ENCODE assay signal across 8 mouse cellular contexts in genomic region chr13:23532262-23533075, GRCm38 (mm10). TPM values are rescaled to one million over a fixed set of nuclear protein-coding genes. Genes with fewer than 3 reads are reported as not detected.
DNase-seq lines count a peak whose midpoint lies in the region; ATAC-seq and TF ChIP-seq lines count a peak whose summit lies in the region.

No protein-coding gene starts in this region.

- no peaks in the 10 kb centered on the region for H3K9me3 ChIP-seq in forebrain, embryonic 15.5 days
- H3K9me3 ChIP-seq in liver, embryonic 15.5 days (replicated peaks) = no peaks in the 10 kb centered on the region

- peak overlapping the region; percentile 82 for H3K4me2 ChIP-seq in forebrain, embryonic 15.5 days (replicated peaks)
- H3K4me2 ChIP-seq in liver, embryonic 15.5 days = peak overlapping the region; percentile 78

- H3K79me2 ChIP-seq in heart, adult 2 months (replicated peaks; ENCODE audit: control insufficient read depth, insufficient read depth, low read length) = no peaks in the 10 kb centered on the region

- H3K9ac ChIP-seq in heart, adult 2 months (ENCODE audit: low read depth, low read length) = no peak overlapping the region
- peak overlapping the region; percentile 78 for H3K9ac ChIP-seq in forebrain, embryonic 15.5 days (replicated peaks)
- peak overlapping the region; percentile 75 for H3K9ac ChIP-seq in liver, embryonic 15.5 days

- peak overlapping the region; percentile 97; the same call in 1 of the 2 replicates for H3K27ac ChIP-seq in heart, adult 2 months
- peak overlapping the region; percentile 99 for H3K27ac ChIP-seq in forebrain, embryonic 15.5 days (replicated peaks)
- peak overlapping the region; percentile 98 for H3K27ac ChIP-seq in liver, embryonic 15.5 days (replicated peaks)

- peaks cover 14% of the 10 kb centered on the region for H3K36me3 ChIP-seq in heart, adult 2 months (ENCODE audit: control insufficient read depth, insufficient read depth, low read length)
- H3K36me3 ChIP-seq in forebrain, embryonic 15.5 days = no peaks in the 10 kb centered on the region
- no peaks in the 10 kb centered on the region for H3K36me3 ChIP-seq in liver, embryonic 15.5 days (replicated peaks)

- H3K4me1 ChIP-seq in heart, adult 2 months (ENCODE audit: control insufficient read depth, insufficient read depth, low read length) = peaks cover 4% of the 10 kb centered on the region
- peaks cover 59% of the 10 kb centered on the region for H3K4me1 ChIP-seq in forebrain, embryonic 15.5 days
- peaks cover 38% of the 10 kb centered on the region for H3K4me1 ChIP-seq in liver, embryonic 15.5 days (replicated peaks)

- 22% methylated on average over 9 of the region's 9 CpGs for WGBS in heart, adult 2 months
- 14% methylated on average over 9 of the region's 9 CpGs for WGBS in forebrain, embryonic 15.5 days
- WGBS in liver, embryonic 15.5 days (ENCODE audit: insufficient replicate concordance) = 14% methylated on average over 9 of the region's 9 CpGs

- intact Hi-C loops in heart, adult 2 months (cut with DNase I) = loop anchor here (5.0 kb wide), 2 partner anchors 90 to 210 kb away; partner anchors contain the start of genes Hist1h1e and Hist1h2be
- intact Hi-C loops in left cerebral cortex, postnatal 4 days (cut with DNase I) = no loop called here

- no peak for DNase-seq in heart, adult 2 months
- DNase-seq in heart, adult 9 months (ENCODE audit: low spot score in 2 of 2) = no peak
- DNase-seq in CD4-positive helper T cell, adult 2 months (ENCODE audit: low read depth, low spot score) = peak; percentile 20
- no peak for DNase-seq in natural killer cell, adult 2 months (ENCODE audit: low spot score in 2 of 2)
- DNase-seq in left cerebral cortex, postnatal 4 days = no peak
- DNase-seq in gastrocnemius, adult 18-20 months (ENCODE audit: low spot score) = no peak

- no peak for ATAC-seq in forebrain, embryonic 15.5 days (replicated peaks)
- ATAC-seq in liver, embryonic 15.5 days (ENCODE audit: insufficient read depth) = no peak

- peak overlapping the region; percentile 86 for H3K4me3 ChIP-seq in heart, adult 2 months
- H3K4me3 ChIP-seq in forebrain, embryonic 15.5 days = peak overlapping the region; percentile 58
- peak overlapping the region; percentile 66 for H3K4me3 ChIP-seq in liver, embryonic 15.5 days (replicated peaks)

- TF ChIP-seq EP300 in heart, adult 2 months (IDR thresholded peaks at IDR 0.05; ENCODE audit: insufficient read depth, low read depth, low read length) = no peak

- TF ChIP-seq CTCF in heart, adult 2 months (IDR thresholded peaks at IDR 0.05) = no peak

- no peaks in the 10 kb centered on the region for H3K27me3 ChIP-seq in heart, adult 2 months (ENCODE audit: control insufficient read depth, insufficient read depth, low read length)
- no peaks in the 10 kb centered on the region for H3K27me3 ChIP-seq in forebrain, embryonic 15.5 days
- no peaks in the 10 kb centered on the region for H3K27me3 ChIP-seq in liver, embryonic 15.5 days

- TF ChIP-seq POLR2A in heart, adult 2 months (IDR thresholded peaks at IDR 0.05; ENCODE audit: insufficient read depth, low read depth, low read length) = no peak

RNA-seq across cellular contexts. Expression of gene Hist1h2af, which starts 1.2 kb away (rescaled TPM):
- 1 to 10 TPM; 4.4 to 9.8 TPM for total RNA-seq in heart, adult 2 months (2021)
- polyA plus RNA-seq in heart, adult 2 months (2012; rRNA removed) = 1.9 and 2.0 TPM in 2 replicates
- polyA plus RNA-seq in forebrain, embryonic 15.5 days (2015; fragmentation: Nextera tagmentation; extraction: Ambion mirVana) = 2.8 and 6.7 TPM in 2 replicates
- polyA plus RNA-seq in liver, embryonic 15.5 days (2015; fragmentation: Nextera tagmentation; extraction: Ambion mirVana) = 8.3 and 9.7 TPM in 2 replicates
- total RNA-seq in left cerebral cortex, postnatal 4 days (2021) = 10 to 100 TPM; 74.6 to 86.0 TPM
- total RNA-seq in gastrocnemius, adult 18-20 months (2021) = 1 to 10 TPM in 1 of 2 experiments, under 1 TPM in 1; 0.73 to 1.9 TPM

RNA-seq across cellular contexts. Expression of gene Hist1h4h, which starts 1.6 kb away (rescaled TPM):
- 100 to 1,000 TPM; 212 to 239 TPM for total RNA-seq in heart, adult 2 months (2021)
- polyA plus RNA-seq in heart, adult 2 months (2012; rRNA removed) = 53.1 and 61.9 TPM in 2 replicates
- polyA plus RNA-seq in forebrain, embryonic 15.5 days (2015; fragmentation: Nextera tagmentation; extraction: Ambion mirVana) = 4.9 and 6.0 TPM in 2 replicates
- 4.6 and 7.0 TPM in 2 replicates for polyA plus RNA-seq in liver, embryonic 15.5 days (2015; fragmentation: Nextera tagmentation; extraction: Ambion mirVana)
- total RNA-seq in left cerebral cortex, postnatal 4 days (2021) = 100 to 1,000 TPM; 441 to 470 TPM
- total RNA-seq in gastrocnemius, adult 18-20 months (2021) = 100 to 1,000 TPM; 149 to 163 TPM

RNA-seq across cellular contexts. Expression of gene Hist1h3g, which starts 2.8 kb away (rescaled TPM):
- 1 to 10 TPM in 1 of 2 experiments, under 1 TPM in 1; 0.94 to 2.1 TPM for total RNA-seq in heart, adult 2 months (2021)
- polyA plus RNA-seq in heart, adult 2 months (2012; rRNA removed) = 0.80 and 1.8 TPM in 2 replicates
- polyA plus RNA-seq in forebrain, embryonic 15.5 days (2015; fragmentation: Nextera tagmentation; extraction: Ambion mirVana) = 2.7 and 3.4 TPM in 2 replicates
- polyA plus RNA-seq in liver, embryonic 15.5 days (2015; fragmentation: Nextera tagmentation; extraction: Ambion mirVana) = 9.4 and 11.7 TPM in 2 replicates
- 10 to 100 TPM; 22.0 to 28.6 TPM for total RNA-seq in left cerebral cortex, postnatal 4 days (2021)
- total RNA-seq in gastrocnemius, adult 18-20 months (2021) = under 1 TPM; 0.55 to 0.57 TPM

RNA-seq across cellular contexts. Expression of gene Hist1h2bh, which starts 10.7 kb away (rescaled TPM):
- total RNA-seq in heart, adult 2 months (2021) = 1 to 10 TPM; 1.1 to 1.2 TPM
- 0.29 and 0.61 TPM in 2 replicates for polyA plus RNA-seq in heart, adult 2 months (2012; rRNA removed)
- polyA plus RNA-seq in forebrain, embryonic 15.5 days (2015; fragmentation: Nextera tagmentation; extraction: Ambion mirVana) = 0.37 and 0.59 TPM in 2 replicates
- 1.5 and 1.6 TPM in 2 replicates for polyA plus RNA-seq in liver, embryonic 15.5 days (2015; fragmentation: Nextera tagmentation; extraction: Ambion mirVana)
- total RNA-seq in left cerebral cortex, postnatal 4 days (2021) = 1 to 10 TPM; 4.5 to 6.1 TPM
- total RNA-seq in gastrocnemius, adult 18-20 months (2021) = 1 to 10 TPM; 1.0 to 1.1 TPM

RNA-seq across cellular contexts. Expression of gene Hist1h3f, which starts 11.4 kb away (rescaled TPM):
- 1 to 10 TPM; 5.1 to 5.5 TPM for total RNA-seq in heart, adult 2 months (2021)
- polyA plus RNA-seq in heart, adult 2 months (2012; rRNA removed) = 0.94 and 1.1 TPM in 2 replicates
- 0.46 and 0.94 TPM in 2 replicates for polyA plus RNA-seq in forebrain, embryonic 15.5 days (2015; fragmentation: Nextera tagmentation; extraction: Ambion mirVana)
- polyA plus RNA-seq in liver, embryonic 15.5 days (2015; fragmentation: Nextera tagmentation; extraction: Ambion mirVana) = 0.99 and 1.4 TPM in 2 replicates
- total RNA-seq in left cerebral cortex, postnatal 4 days (2021) = 10 to 100 TPM; 42.2 to 44.0 TPM
- total RNA-seq in gastrocnemius, adult 18-20 months (2021) = 1 to 10 TPM; 3.0 to 4.8 TPM

Comparison
In these comparisons a context has a peak if more than half of its experiments do, and no peak if none do; other contexts are left out.
1. RNA of gene Hist1h2af, which starts 1.2 kb away (total RNA-seq): 74.6 to 86.0 TPM in left cerebral cortex, postnatal 4 days; 4.4 to 9.8 TPM in heart, adult 2 months and 0.73 to 1.9 TPM in gastrocnemius, adult 18-20 months; every median in the first group is over 4 times any median in the second.
2. RNA of gene Hist1h3g, which starts 2.8 kb away (total RNA-seq): 22.0 to 28.6 TPM in left cerebral cortex, postnatal 4 days; 0.94 to 2.1 TPM in heart, adult 2 months and 0.55 to 0.57 TPM in gastrocnemius, adult 18-20 months; every median in the first group is over 4 times any median in the second.
3. Peak in every context shown above with its lines, with median percentiles within 50 percentile points of each other: H3K27ac ChIP-seq and H3K4me3 ChIP-seq.